Mouse (Mus musculus) testis, adult 2 months (tissue): ENCODE data around the gene Ppy.

Experiments used
- CTCF ChIP-seq: fragments of 200-500 bp; IDR thresholded peaks from 2 replicates; pipeline ENCODE4 v1.5.1; 2012; ENCODE audit warnings: low read depth, mild to moderate bottlenecking, inconsistent platforms, low read length, moderate library complexity; ENCODE audit not compliant: control insufficient read depth, insufficient read depth, insufficient replicate concordance
- POLR2A ChIP-seq: fragments of 200-500 bp; IDR thresholded peaks from 2 replicates; pipeline ENCODE4 v1.6.1; 2012; ENCODE audit warnings: low read depth, mild to moderate bottlenecking, inconsistent platforms, low read length, moderate library complexity; ENCODE audit not compliant: control insufficient read depth

DNA sequence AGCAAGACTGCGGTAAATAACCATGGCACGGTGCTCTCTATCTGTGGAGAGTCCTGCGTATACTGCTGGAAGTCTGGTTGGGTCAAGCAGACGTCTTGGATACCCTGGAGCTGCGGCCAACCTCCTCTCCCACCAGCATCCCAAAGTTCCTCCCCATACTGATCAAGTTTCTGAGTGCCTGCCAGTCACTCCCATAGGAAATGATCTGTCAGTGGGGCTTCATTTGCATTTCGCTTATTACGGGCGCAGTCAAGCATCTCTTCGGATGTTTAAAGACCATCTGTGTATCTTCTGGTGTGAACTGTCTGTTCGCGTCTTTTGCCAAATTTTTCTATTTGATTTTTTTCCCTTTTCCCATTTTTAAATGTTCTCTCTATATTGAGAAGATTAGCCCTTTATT, 31.5 kb downstream of the Ppy start:
- TF ChIP-seq POLR2A (no peak), CTCF (no peak)
